In genomic region chr16:91019476-91019875, GRCm38 (mm10) we compare ENCODE assay signal across 15 mouse cellular contexts.
"Had no signal": no experiment of that assay in that cellular context is flagged by ENCODE, and none has a peak within 500 bp of the region (broad histone marks: within the 10 kb centered on the region; RNA-seq: fewer than 3 reads in every experiment).

No protein-coding gene starts in this region.

- ATAC-seq: midbrain, embryonic 13.5 days; midbrain, embryonic 15.5 days had no signal

- H3K4me3 ChIP-seq: megakaryocyte, embryonic 14.5 days; midbrain, embryonic 13.5 days; midbrain, embryonic 15.5 days; neural tube, embryonic 12.5 days; stomach, embryonic 15.5 days had no signal

- H3K9me3 ChIP-seq: midbrain, embryonic 15.5 days; neural tube, embryonic 12.5 days; stomach, embryonic 15.5 days had no signal

- DNase-seq: lung, adult 18-20 months; lung, embryonic 14.5 days; lung, postnatal 10 days; lung, postnatal 4 days; right cerebral cortex, postnatal 14 days; thymus, adult 2 months; thymus, postnatal 25 days; thymus, postnatal 4 days had no signal

- H3K4me2 ChIP-seq: lung, embryonic 14.5 days; midbrain, embryonic 11.5 days; midbrain, embryonic 13.5 days; midbrain, embryonic 15.5 days; neural tube, embryonic 12.5 days; stomach, embryonic 15.5 days had no signal

- H3K9ac ChIP-seq: lung, embryonic 14.5 days; midbrain, embryonic 13.5 days; midbrain, embryonic 15.5 days; neural tube, embryonic 12.5 days; stomach, embryonic 15.5 days had no signal

- H3K27ac ChIP-seq: midbrain, embryonic 13.5 days; midbrain, embryonic 15.5 days; neural tube, embryonic 12.5 days; stomach, embryonic 15.5 days; stomach, postnatal 0 days had no signal

- H3K27me3 ChIP-seq: megakaryocyte, embryonic 14.5 days; midbrain, embryonic 13.5 days; midbrain, embryonic 15.5 days; neural tube, embryonic 12.5 days; stomach, embryonic 15.5 days had no signal

- H3K4me1 ChIP-seq: midbrain, embryonic 13.5 days; midbrain, embryonic 15.5 days; neural tube, embryonic 12.5 days; stomach, embryonic 15.5 days had no signal
